Mouse (Mus musculus): Measurements from ENCODE around the gene Stub1.

The Stub1 gene

DNA sequence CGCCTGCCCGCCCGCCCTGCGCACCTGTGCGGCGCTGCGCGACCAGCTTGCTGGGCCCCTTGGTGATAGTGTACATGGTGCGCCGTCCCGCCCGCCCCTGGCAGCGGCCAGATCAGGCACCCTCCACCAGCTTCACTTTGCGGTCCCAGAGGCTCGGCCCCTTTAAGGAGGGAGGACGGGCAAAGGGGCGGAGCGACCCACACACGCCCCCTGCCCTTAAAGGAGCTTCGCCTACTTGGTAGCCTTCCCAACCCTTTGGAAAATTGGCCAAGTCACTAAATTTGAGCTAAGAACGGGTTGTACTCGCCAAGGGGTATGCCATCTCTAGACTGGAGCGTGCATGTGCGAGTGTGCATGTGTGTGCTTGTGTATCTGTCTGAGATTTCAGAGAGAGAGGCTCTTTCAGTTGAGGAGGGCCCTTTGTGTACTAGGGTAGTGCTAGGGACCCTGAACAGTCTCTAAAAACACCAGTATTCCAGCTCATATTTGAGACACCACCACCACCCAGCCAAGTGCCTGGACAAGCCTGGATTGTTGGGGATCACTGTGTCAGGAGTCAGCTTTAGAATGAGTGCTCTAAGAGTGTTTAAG lies 35.5 kb upstream of the Stub1 start, which contains the start of gene Mcrip2:
Mcrip2 (minus strand) TSS at position 164 of the 591 bp plus-strand sequence.
- DNase-seq (ENCODE audit: low spot score), result peak; percentile 83

DNA sequence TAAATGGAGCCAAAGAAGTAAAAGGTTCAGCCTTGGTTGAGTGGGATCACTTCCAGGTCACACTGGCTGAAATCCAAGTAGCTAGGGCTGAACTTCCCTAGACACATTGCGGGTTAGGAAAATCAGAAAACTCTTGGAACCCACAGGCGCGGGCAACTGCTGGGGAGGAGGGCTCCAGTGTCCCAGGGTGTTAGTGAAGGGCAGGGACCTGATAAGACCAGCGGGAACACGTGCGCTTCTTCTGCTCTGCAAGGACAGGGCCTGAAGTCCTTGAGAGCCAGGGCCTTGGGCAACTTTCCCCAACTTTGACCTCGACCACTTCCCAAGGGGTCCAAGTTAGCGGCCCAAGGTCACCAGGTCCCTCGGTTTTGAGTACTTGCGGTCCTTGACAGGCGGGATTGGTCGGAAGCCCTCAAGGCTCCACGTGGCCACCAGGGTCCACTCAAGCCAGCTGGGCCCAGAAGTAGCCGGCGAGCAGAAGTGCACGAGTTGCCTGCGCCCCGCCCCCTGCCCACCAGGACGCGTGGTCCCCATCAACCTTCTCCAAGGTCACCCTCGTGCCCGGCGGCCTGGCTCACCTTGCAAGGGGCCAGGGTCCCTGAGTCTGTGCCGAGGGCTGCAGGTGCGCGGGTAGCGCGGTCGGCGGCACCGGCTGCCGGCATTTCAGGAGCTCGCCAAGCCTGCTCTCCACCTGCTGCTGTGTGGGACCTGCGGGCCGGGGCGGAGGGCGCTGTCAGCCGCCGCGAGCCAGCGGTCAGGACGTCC lies 34.8 kb upstream of the Stub1 start:
- no peak for DNase-seq (ENCODE audit: low spot score)

DNA sequence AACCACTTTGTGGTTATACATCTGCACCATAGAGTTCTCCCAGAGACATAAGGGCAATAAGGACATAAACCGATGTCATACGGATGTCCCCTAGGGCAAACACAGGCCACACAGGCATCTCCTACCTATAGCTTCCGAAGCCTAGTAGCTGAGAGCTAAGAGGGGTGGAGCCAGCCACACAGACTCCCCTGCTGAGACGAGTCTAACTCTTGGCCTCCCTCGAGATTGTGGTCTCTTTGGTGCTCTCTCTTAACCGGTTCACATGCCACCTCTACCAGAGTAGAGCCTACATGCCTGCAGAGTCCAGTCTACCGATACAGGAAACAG lies 34.3 kb upstream of the Stub1 start:
- no peak for DNase-seq (ENCODE audit: low spot score)

DNA sequence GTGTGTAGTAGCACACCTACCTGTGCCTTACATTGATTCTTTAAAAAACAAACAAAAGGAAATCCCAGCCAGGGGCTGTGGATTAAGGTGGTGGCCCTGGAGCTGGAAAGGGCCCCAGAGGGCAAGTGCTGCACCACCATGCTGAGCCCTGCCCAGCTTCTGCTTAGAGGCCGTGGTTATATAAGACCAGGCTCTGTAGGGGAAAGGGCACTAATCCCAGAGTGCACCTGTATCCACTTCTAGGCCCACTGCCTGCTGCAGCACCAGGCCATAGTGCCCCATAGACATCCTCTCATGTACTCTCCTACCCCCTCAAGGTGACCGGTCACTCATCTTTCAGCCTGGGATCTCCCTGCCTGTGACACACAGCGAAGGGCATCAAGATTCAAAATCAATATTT lies 33.0 kb upstream of the Stub1 start:
- no peak for DNase-seq (ENCODE audit: low spot score)

DNA sequence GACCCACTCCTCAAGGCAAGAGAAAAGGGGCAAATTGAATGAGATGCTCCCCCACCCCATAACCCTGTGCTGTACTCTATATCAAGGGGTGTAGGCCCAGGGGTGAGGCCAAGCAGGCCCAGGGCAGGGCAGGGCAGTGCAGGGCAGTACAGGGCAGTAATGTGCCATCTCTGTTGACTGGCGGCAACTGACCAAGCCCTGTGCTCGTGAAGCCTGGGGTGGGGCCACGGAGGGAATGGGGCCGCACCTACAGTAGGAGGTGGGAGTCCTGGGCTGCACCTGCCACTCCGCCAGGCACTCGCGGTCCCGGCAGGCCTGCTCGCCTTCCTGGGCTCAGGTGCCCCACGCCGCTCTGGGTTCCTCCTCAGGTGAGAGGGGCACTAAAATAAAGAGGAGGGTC lies 32.1 kb upstream of the Stub1 start:
- no peak for DNase-seq (ENCODE audit: low spot score)

DNA sequence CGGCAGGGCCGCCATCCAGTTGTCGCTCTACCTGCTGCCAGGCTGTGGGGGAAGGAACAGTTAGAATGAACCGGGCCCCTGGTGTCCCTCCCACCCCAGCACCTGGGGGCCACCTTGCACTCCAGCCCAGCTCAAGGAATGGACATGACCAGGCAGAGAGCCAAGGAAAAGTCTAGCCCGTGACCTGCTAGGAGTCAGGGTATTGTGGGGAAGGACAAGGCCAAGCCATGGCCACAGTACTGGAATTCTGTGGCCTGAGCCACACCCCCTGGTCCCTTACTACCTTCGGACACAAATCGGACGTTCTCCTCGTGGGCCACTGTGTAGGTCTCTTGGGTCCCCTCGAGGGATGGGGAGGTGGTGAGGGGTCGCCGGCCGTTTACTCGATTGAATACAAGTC lies 31.1 kb upstream of the Stub1 start:
- no peak for DNase-seq (ENCODE audit: low spot score)

DNA sequence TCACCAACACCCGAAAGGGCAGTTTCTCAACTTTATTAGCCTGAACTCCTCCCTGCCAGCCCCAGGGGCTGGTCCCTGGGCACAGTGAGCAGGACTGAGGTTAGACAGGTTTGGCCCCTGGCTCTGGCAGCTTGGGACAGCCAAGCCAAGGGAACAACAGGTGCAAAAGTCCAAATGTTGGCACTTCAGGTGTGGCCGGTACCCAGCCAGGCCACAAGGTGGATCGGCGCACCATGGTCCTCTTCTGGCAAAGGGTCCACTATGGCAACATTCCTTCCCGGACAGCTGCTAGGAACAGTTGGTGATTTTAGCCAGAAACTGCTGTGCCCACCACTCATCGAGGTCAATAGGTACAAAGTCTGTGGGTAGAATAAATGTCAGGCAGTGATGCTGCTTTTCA lies 30.5 kb upstream of the Stub1 start:
- no peak for DNase-seq (ENCODE audit: low spot score)

DNA sequence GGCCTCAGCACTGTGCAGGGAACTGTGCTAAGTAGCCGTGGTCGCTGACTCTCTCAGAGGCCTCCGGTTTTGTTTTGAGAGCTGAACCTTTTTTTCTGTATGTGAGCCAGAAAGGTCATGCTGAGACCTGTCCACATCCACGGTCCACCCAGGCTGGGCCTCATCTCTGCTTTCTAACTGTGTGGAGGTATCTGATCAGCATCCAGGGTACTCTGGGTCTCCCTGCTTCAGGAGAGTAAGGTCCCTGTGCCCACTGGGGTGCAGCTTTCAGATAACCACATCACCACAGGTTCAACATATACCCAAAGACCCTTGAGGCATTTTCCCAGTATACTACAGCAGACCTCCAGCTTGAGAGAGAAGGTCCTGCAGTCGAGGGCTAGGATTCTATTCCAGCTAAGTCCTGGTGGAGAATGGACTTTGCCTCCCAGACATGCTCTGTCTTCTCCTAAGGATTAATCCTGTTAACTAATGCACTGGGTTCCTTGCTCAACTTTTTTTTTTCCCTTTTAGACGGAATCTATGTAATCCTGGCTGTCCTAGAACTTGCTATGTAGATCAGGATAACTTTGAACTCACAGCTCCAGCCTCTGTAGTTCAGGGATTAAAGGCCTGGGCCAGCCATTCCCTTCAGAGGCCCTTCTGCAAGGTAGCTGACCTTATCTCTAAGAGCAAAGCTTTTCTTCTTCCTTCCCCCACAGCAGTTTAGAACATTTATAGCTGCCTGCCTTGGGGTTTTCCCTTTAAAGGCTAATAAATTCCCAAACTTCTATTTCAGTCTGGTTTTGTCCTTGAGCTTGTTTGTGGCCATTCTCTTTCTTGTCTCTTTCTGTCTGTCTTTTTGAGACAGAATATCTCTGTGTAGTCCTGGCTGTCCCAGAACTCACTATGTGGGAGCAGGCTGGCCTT lies 28.8 kb upstream of the Stub1 start:
- no peak for DNase-seq (ENCODE audit: low spot score)

DNA sequence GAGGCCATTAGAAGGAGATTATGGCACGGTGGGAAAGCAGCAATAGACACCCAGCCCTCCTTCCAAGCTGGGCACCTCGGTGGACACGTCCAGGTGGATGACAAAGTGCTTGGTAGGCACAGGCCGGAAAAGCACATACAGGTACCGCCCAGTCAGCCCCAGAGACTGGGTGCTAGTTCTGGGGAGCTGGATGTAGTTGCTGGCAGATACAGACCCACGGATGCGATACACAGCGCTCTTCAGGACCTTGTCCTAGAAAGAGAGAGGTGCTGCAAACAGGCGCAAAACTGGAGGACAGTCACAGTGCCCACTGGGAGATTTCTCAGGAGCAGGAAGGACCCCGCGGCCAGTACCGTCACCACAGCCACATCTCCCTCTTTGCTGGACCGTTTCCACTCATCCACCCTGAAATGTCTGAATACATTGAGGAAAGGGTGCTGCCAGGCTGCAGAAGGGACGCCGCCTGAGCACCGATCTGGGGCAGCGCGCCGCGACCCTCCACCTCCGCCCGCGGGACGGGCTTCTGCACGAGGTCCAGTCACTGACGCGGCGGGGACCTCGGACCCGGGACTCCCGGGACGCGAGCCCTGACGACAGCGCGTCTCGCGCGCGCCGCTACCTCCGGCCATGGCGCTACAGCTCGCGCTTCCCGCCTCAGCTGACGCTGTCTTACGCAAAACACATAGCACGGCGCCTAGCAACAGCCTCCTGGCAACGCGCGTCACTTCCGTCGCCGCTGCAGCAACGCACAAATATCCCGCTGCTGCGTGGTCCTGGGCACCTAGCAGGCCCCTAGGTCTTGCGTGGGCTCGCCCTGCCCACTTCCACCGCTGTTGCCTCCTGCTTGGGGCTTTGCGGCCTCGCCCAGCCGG lies 27.9 kb upstream of the Stub1 start, which contains the start of gene Wdr90:
Wdr90 (minus strand) TSS at position 670 of the 872 bp plus-strand sequence.
- peak; percentile 93 for DNase-seq (ENCODE audit: low spot score)

DNA sequence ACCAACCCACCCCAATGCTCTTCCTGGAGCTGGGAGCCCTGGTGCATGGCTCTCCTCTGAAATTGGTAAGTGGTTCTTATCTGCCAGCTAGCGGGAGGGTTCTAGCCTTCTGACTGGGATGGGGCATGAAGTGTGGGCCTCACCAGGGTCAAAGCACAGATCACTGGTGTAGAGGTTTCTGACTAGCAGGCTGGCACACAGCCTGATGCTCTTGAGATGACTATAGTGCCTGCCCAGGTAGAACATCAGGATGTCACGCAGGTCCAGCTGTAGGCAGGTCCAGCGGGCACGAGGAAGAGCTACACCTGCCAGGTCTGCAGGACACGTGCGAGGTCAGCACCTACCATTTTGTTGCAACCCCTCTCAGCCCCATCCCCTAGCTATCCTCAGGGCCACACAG lies 27.0 kb upstream of the Stub1 start:
- DNase-seq (ENCODE audit: low spot score), result no peak

DNA sequence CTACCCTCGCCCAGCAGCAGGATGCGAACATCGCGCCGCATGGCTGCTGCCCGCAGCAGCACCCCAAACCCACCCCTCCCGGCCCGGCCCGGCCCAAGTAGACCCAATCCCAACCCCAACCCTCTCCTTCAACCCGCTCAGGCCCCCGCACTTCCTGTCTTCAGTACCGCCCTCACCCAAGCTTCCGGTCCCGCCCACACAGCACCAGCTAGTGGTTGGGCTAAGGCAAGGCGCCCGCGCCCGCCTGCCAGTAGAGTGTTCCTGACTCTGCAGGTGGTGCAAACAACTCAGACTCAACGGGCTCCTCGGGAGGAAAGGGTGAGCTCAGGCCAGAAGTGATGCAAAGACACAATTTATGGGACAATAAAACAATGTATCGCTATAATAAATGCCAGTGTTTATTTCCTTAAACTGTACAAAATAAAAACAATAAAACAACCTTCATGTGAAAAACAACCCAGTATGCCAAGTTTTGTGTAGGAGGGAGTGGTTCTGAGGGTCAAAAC lies 11.2 kb upstream of the Stub1 start, which contains the start of gene Rhot2:
Rhot2 (minus strand) TSS at position 456 of the 506 bp plus-strand sequence.
- DNase-seq (ENCODE audit: low spot score), result peak; percentile 95

DNA sequence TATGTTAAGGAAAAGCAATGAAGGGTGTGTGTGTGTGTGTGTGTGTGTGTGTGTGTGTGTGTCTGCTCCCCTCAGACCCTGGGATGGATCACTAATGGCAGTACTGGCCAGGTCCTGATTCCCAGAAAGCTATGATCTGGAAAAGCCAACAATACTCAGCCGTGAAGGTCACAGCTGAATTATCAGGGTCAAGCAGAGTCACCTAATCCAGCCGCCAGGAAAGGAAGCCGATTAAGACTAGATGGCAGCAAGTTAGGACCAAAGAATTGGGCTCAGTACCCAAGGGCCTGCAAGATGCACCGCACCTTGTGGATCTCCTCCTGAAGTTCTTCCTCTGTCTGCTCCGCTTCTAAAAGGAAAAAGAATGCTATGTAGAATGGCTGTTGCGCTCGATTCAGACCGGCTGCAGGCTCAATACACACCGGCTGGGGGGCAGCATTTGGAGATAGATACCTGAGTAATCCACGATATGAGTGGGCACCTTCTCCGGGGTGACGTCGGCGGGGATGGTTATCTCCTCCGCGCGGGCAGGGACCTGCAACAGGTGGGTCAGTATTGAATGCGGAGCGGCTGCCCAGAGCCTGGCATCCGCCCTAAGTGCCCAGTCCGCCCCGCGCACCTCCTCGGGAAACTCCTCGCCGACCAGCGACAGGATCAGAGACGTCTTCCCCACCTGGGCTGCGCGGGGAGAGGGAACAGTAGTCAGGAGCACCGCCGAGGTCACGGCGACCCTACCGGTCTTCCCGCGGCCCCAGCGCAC lies 10.6 kb upstream of the Stub1 start:
- no peak for DNase-seq (ENCODE audit: low spot score)

DNA sequence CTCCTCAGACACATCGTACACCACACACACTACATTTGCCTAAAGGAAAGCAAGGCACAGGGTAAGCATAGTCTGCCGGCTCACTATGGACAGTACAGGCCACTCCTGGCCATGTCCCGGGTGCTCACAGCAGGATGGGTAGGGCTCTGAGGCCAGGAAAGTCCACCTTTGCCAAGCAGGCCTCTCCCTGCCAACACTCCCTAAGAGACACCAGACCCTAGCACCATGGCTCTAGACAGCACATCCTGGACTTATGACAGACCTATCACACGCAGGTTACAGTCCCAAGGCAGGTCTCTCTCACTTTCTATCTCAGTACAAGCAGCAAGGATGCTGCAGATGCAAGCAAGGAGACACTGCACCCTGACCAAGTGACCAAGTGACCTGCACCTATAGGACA lies 9.9 kb upstream of the Stub1 start:
- no peak for DNase-seq (ENCODE audit: low spot score)

DNA sequence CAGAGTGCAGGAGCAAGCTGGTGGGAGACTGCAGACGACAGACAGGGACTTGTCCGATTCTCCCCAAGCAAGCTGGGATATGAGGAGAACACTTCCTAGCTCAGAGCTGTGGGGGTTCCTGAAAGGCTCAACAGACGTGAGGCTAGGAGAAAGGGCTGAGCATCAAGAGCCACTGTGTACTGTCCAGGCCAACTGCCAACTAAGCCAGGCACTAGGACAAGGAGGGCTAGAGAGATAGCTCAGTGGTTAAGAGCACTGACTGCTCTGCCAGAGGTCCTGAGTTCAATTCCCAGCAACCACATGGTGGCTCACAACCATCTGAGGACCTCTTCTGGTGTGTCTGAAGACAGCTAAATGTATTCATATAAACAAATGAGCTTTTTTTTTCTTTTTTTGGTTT lies 9.3 kb upstream of the Stub1 start:
- DNase-seq (ENCODE audit: low spot score), result no peak

DNA sequence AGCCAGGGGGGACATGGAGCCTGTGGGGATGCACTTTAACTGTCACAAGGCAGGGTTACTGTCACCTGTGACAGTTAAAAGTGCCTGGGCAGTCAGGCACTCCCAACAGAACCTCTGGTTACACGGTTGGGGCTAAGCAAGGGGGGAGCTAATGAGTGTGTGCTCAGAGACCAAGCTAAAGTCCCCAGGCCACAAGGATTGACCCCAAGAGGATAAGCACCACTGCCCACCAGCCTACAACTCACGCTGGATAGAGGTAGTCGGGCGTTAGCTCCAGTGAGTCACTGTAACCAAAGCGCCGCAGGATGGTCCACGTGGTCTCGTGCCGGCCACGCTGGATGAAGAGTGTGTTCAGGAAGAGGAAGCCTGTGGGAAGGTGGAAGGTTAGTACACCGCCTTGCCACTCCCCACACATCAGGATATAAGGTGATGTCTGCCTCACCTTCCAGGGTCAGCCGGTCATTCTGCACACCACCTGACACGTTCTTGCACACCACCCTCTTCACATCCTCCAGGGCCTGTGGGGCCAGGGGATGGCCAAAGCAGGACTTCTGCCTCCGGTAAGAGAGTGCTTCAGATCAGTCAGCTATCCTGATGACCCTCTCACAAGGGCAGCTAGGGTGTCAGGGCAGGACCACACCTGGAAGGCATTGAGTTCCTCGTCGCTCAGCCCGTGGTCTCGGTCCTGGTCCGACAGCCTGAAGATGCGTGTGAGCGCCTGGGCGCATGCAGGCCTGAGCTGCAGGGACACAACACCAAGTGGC lies 8.1 kb upstream of the Stub1 start, which contains the start of gene Gm20683:
Gm20683 (minus strand) TSS at position 647 of the 764 bp plus-strand sequence.
- DNase-seq (ENCODE audit: low spot score), result no peak

DNA sequence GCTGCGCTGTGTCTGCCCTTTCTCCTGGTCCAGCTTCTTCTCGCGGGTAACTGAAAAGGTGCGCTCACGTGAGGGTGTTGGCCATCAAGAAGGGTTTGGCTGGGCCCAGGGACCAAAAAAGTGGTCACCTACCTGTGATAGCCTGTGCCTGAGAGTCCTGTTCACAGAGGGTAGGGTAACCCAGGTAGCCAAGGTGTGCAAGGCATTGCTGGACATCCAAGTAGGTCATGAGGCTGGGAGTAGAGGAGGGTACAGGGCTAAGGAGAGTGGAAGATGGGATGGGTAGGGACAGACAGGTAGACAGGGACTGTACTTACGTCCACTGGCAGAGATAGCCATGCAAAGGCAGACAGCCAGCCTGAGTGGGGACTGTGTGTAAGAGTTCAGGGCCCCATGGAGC lies 7.3 kb upstream of the Stub1 start:
- DNase-seq (ENCODE audit: low spot score), result no peak

DNA sequence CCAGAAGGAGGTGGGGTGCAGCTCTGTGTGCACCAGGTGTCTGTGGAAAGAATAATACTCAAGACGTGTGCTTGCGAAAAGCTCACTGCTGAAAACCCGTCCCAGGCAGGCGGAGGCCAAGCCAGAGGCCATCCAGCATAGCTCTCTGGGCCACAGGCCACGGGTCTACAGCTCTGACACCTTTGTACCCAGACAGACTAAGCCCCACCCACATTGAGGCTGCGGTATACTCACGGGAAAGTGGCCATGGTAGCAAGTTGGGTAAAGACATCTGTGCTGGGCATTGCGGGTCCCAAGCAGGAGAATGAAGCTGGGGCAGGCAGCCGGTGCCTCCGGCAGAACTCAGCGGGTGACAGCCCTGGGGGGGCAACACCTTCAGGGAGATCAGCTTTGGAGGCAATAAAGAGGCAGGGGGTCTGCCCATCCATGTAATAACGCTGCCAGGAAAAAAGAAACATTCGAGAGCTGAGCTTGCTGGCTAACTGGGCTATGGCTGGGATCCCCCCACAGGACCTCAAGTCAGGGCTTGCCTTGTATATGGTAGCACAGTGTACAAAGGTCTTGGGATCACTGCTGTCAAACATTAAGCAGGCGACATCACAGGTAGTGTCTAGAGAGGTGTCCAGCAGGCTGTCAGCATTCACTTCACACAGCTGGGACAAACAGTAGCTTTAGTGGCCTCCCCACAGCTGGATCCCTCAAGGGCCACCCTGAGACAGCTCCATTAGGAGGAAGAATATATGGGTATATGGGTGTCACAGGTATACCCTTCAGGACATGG lies 6.4 kb upstream of the Stub1 start:
- no peak for DNase-seq (ENCODE audit: low spot score)

DNA sequence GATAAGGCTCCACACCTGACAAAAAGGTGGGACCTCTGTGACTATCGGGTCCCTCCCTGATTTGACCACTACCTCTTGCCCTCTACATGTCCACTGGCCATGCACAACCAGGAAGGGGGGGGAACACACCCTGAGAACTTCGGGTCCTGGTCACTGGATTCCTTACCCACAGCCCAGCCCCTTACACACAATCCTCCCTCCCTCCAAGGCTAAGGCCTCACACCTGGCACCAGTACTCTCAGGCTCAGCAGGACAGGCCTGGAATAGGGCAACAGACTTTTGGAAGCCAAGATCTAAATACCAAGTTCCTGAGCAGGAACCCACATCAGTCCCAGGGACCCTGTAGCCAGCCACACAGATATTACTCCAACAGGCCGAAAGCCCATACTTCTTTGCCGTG lies 5.7 kb upstream of the Stub1 start:
- no peak for DNase-seq (ENCODE audit: low spot score)

DNA sequence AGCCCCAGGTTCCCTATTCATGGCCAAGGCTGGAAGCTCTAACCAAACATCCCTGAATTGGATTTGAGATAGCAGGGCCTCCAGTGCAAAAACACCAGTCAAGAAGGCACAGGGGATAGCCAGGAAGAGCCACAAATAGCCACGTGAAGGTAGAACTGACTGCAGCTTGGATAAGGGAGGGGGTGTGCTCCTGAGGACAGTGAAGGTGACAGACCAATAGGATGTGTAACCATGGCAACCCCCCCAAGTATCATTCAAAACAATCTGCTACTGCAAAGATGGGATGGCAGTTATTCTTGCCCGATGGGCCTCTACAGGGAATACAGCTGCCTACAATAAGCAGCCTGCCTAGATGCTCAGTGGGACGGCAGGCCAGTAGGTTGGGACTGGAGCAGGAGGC lies 4.3 kb upstream of the Stub1 start:
- no peak for DNase-seq (ENCODE audit: low spot score)

Data from layer of hippocampus, adult 11-12 months (tissue).